Mouse (Mus musculus): Measurements from ENCODE around the gene Grm8. TPM values are rescaled to one million over a fixed set of nuclear protein-coding genes. Genes with fewer than 3 reads are reported as not detected.

Gene Grm8
- total RNA-seq, 2 experiments from 2014 or later: 0.04 TPM; not detected in 1

DNA sequence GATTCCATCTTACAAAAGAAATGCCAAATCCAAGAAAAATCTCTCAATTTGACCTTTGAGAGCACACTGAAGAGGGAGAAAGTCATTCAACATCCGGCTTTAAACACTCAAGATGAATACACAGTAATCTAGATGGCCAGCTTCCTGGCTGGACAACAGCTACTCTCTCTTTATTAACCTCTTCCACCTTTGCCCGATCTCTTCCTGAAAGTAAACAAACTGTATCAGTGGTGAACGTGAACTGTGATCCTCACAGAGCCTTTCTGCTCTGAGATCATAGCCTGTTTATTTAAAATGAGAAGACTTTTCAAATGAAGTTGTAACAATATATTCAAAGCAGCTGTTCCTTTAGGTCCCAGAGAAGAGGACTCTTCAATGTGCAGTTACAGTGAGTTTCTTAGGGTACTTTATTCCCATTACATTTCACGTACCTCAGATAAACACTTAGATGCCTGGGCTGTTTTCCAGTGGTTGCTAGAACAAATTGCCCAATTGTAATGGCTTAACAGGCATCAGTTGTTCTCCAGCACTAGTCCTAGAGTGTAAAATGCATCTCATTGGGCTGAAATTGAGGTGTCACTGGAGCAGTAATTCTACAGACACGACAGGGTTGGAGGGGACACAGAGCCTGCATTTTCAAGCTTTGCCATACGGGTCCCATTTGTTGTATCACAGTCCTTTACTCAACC, 473.1 kb downstream of the Grm8 start:
- no peak for ATAC-seq (ENCODE audit: poor library complexity, severe bottlenecking)

GRCm38 (mm10) chr6:27657520-27657919, 477.5 kb downstream of the Grm8 start:
- 0 out of 2 replicates have a peak, but pooled peaks have one; percentile 56 for ATAC-seq (ENCODE audit: poor library complexity, severe bottlenecking)

DNA sequence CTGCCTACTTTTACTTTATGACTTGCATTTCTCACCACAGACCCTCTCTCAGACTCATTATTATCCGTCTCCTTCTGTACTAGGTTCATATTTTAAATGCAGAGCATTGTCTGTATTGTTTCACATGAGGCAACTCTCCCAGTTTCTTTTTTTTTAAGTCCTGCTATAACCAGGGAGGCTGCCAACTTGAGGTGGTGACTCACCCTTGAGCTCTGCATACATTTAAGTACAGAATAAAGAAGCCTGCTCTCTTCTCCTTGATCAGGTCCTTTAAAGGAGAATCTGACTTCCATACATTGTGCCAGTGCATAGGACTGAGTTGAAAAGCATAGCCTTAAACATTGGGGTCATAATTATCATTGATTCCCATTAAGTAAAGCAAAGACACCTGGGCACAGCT, 488.5 kb downstream of the Grm8 start:
- no peak for ATAC-seq (ENCODE audit: poor library complexity, severe bottlenecking)

DNA sequence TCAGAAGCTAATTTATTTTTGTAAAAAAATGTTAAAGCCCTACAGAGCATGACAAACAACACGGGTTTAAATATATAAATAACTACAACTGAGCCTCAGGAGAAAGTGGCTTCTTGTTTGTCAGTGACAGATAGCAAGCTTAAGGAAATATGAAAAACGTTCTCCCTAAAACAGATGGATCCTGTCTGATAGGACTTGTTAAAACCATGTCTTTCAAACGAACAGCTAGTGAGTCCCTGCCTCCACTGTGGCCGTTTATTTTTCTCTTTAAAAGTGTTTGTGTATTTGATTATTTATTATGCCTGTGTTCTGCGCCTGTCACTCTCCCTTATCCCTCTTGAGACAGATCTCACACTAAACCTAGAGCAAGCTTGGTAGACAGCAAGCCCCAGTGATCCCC, 489.9 kb downstream of the Grm8 start:
- no peak for ATAC-seq (ENCODE audit: poor library complexity, severe bottlenecking)

DNA sequence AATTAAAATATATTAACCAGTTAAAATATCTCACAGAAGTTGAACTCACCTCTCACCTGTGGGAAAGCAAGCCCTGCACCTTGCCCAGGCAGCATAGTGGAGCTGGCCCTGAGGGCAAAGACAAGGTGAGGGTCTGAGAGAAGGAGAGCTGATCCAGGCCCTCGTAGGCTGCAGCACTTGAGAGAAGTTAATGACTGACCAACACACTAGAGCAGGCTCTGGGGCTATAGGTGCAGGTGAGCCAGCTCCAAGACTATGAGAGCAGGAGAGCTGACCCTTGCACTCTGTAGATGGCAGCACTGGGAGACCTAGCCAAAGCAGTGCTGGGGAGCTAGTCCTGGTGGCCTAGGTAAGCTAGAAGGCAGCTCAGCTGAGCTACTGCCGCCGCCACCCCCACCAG, 499.1 kb downstream of the Grm8 start:
- ATAC-seq (ENCODE audit: poor library complexity, severe bottlenecking): no peak

DNA sequence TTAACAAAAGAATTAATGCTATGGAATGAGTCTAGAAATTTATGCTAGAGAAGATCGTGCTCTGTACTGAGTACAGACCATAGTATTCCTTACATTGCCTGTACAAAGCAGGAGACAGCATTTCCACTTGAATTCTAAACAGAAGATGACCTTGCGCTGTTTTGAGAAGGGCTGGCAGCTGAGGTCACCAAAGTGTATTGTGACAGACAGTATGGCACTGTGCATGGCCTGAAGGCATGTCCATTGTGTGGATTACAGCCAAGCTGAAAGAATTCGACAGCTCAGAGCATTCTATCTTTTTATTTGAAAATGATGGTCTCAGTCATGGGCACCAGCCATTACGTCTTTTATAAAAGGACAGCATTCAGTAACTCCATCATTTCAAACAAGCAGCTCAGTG, 517.5 kb downstream of the Grm8 start:
- ATAC-seq (ENCODE audit: poor library complexity, severe bottlenecking): no peak

GRCm38 (mm10) chr6:27580485-27580884, 554.5 kb downstream of the Grm8 start:
- ATAC-seq (ENCODE audit: poor library complexity, severe bottlenecking): no peak

- no peak for ATAC-seq (ENCODE audit: poor library complexity, severe bottlenecking)
These were observed 589.5 kb downstream of the Grm8 start for GRCm38 (mm10) chr6:27545516-27545915.

GRCm38 (mm10) chr6:27517620-27518019, 617.4 kb downstream of the Grm8 start:
- no peak for ATAC-seq (ENCODE audit: poor library complexity, severe bottlenecking)

GRCm38 (mm10) chr6:27460998-27461397, 674.0 kb downstream of the Grm8 start:
- ATAC-seq (ENCODE audit: poor library complexity, severe bottlenecking): no peak

GRCm38 (mm10) chr6:27408473-27408872, 726.5 kb downstream of the Grm8 start:
- ATAC-seq (ENCODE audit: poor library complexity, severe bottlenecking): no peak

DNA sequence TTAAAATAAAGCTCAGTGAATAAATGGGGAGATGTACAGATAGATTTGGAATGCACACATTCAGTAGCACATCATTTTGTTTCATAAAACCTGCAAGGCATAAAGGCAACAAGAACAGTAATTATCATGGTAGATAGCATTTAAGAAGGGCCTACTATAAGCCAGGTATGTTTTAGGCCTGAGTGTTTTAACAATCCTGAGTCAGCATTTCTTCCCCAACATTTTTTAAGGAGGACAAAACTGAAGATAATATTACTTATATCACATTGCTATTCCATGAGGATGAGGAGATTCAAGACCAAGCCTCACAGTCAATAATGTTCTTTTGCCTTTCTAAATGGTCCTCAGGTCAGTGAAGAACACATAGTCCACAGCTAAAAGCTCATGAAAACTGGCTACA, 762.6 kb downstream of the Grm8 start:
- no peak for ATAC-seq (ENCODE audit: poor library complexity, severe bottlenecking)

DNA sequence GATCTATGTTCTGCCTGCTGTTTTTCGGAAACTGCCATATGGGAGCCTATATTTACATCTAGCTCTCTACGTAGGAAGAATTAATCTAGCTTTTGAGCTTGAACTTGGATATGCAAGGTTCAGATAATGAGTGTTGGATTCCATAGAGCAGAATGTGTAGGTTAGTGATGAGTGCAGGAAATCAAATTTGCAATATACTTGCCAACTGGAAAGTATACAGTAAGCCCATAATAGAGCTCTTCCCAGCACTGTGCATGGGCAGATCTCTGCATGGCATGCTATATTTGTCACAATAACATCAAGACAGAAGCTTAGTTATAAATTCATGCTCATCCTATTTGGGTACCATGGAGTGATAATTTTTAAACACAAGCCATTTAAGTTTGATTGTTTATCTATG, 763.9 kb downstream of the Grm8 start:
- ATAC-seq (ENCODE audit: poor library complexity, severe bottlenecking): no peak

DNA sequence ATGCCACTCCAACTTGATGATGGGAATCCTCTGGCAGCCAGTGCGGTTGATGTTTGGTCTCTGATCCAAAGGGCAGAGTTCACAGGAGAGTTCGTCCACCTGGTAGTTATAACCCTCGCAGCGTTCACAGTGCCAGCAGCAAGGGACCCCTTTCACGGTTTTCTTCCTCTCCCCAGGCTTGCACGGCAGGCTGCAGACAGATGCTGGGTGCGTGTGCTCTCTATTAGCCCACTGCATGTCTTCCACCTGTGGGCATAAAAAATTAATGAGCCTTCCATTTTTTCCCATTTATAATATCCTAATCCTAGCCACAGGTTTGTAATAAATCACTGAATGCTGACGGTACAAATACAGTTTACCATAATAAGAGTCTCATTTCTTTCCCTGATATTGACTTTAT, 771.2 kb downstream of the Grm8 start:
- ATAC-seq (ENCODE audit: poor library complexity, severe bottlenecking): no peak

DNA sequence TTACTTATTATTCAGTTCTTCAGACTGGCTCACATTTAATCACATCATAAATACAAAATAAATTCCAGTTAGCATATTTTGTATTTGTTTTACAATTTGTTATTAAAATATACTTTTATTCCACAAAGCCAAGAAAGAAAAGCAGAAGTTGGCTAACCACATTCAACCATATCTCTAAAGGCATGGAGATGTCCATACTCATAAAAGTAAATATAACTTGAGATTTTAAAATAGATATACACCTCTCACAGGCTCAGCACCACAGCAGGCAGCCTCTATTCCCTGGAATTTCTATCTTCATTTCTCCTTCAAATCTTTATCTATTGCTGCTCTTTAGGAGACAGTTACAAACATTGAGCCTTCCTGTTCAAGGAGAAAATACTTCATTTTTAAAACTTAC, 774.5 kb downstream of the Grm8 start:
- ATAC-seq (ENCODE audit: poor library complexity, severe bottlenecking): no peak

- ATAC-seq (ENCODE audit: poor library complexity, severe bottlenecking): no peak
These were observed 783.8 kb downstream of the Grm8 start for GRCm38 (mm10) chr6:27351147-27351546.

DNA sequence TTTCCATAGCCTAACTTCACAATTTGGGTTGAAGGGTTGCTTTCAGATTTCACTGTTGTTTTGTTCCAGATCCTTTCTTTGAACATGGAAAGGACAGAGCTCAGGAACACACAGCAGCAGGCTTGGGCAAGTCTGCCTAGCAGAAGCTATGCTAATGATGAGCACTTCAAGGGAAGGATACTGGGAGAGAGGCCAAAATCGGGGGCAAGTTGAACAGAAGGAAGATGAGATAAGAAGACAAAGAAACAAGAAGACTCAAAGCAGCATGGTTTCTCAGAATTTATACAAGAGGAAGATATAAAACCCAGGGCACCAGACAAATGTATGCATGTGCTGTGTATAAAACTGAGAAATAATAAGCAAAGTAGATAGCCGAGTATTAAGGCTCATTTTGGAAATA, 786.7 kb downstream of the Grm8 start:
- ATAC-seq (ENCODE audit: poor library complexity, severe bottlenecking): no peak

DNA sequence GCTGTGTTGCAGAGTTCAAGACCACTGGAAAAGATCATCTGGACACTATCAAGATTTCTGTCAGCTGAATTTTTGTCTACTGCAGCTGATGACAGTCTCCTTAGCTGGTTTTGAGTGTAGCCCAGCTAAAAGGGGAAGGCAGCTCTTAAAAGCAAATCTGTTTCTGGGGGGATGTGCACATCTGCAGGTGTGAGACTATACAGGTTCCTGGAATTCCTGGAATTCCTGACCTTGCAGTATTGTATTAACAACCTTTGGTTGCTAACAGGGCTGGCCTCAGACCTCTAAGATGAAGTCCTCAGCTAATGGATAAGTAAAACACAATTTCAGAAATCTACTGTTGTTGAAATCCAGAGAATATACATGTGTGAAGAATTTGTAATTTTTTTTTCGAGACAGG, 788.7 kb downstream of the Grm8 start:
- ATAC-seq (ENCODE audit: poor library complexity, severe bottlenecking): no peak

GRCm38 (mm10) chr6:27340131-27340530, 794.8 kb downstream of the Grm8 start:
- no peak for ATAC-seq (ENCODE audit: poor library complexity, severe bottlenecking)

DNA sequence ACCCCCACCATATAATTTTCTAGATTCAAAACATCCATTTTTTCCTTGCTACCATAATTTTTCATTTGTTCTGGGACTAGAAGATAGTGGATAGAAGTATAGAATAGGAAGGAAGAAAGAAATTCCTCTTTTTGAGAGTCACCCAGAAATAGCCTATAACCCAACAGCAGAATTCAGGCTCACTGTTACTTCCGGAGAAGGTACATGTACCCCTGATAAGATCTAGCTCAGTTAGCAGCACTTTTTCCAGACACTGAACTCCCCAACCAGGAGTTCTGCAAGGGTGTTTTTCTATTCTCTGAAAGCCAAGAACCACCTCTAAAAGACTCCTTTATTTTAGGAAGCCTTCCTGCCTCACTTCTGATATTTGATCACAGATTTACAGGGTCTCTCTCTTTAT, 816.4 kb downstream of the Grm8 start:
- ATAC-seq (ENCODE audit: poor library complexity, severe bottlenecking): no peak

DNA sequence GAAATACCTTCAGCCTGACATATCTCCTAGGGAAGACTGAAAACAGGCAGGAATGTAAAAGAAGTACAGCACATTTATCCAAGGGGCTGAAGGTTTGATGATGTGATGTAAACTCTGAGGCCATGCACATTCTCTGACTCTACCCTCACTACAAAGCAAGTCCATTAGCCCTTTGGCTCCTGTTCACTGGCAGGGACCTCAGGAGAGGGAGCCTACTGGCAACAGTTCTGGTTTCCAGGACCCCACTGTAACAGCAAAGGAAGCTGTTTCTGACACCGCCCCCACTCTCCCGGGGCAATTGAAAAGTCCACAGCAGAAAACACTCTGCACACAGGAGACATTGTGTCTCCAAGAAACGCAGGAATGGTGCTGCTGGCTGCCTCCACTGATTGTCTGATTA, 817.6 kb downstream of the Grm8 start:
- no peak for ATAC-seq (ENCODE audit: poor library complexity, severe bottlenecking)

DNA sequence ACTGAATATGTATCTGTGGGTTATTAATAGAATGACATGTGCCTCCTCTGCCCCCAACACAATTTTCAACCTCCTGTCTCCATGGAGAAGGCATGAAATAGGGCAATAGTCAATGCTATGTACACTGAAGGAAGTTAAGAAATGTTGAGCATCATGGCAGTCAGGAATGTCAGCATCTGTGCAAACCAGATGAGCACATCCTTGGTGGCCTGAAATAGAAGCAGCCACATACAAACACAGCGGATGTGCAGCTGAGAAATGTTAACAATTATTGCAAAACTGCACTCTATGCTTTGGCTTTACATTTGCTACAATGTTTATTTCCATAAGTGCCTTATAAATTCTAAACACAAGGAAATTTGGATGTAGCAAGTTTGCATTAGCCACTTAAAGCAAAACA, 819.0 kb downstream of the Grm8 start:
- ATAC-seq (ENCODE audit: poor library complexity, severe bottlenecking): no peak

- ATAC-seq (ENCODE audit: poor library complexity, severe bottlenecking): no peak
These were observed 820.5 kb downstream of the Grm8 start for GRCm38 (mm10) chr6:27314273-27315009.

Measured in megakaryocyte, adult 5-6 weeks (primary cell).